ENCODE assay signal across 9 mouse cellular contexts in the genomic region with DNA sequence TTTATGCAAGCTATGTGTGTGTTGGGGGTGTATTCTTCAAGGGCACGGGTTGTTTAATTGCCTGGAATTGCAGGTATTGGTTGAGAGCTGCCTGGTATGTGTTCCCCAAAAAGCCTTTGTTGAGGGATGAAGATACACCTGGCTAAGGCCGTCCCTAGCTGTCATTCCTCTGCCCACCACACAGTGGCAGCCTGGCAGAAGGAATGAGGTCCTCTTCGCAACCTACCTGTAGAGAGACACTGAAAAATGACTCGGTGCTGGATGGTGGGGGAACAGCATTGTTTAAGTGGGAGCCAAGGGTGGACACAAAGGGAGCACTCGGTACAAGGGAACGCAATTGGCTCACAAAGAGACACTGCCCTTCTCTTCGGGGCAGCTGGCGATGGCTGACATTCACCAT. TPM values are rescaled to one million over a fixed set of nuclear protein-coding genes. Genes with fewer than 3 reads are reported as not detected.
DNase-seq lines count a peak whose midpoint lies in the region; ATAC-seq and TF ChIP-seq lines count a peak whose summit lies in the region.
"Had no signal": no experiment of that assay in that cellular context is flagged by ENCODE, and none has a peak within 500 bp of the region (broad histone marks: within the 10 kb centered on the region; RNA-seq: fewer than 3 reads in every experiment).

No protein-coding gene starts in this region.

- 32% methylated on average over 8 of the region's 8 CpGs for WGBS in forebrain, embryonic 11.5 days
- 31% methylated on average over 8 of the region's 8 CpGs for WGBS in forebrain, embryonic 10.5 days
- WGBS in lung, embryonic 14.5 days: 26% methylated on average over 8 of the region's 8 CpGs
- WGBS in intestine, embryonic 15.5 days: 35% methylated on average over 8 of the region's 8 CpGs

- H3K9me3 ChIP-seq in forebrain, embryonic 11.5 days (ENCODE audit: control insufficient read depth, low read length): no peaks in the 10 kb centered on the region
- 0 out of 2 replicates have a peak, but pooled peaks cover 7% of the 10 kb centered on the region for H3K9me3 ChIP-seq in forebrain, embryonic 10.5 days
- no peaks in the 10 kb centered on the region for H3K9me3 ChIP-seq in lung, embryonic 14.5 days (ENCODE audit: low read depth, low read length)
- H3K9me3 ChIP-seq in intestine, embryonic 15.5 days: no peaks in the 10 kb centered on the region

- no peaks in the 10 kb centered on the region for H3K36me3 ChIP-seq in forebrain, embryonic 11.5 days (ENCODE audit: control insufficient read depth, insufficient read depth, low read length)
- H3K36me3 ChIP-seq in forebrain, embryonic 10.5 days (replicated peaks): peaks cover 6% of the 10 kb centered on the region; the same call in 1 of the 2 replicates
- H3K36me3 ChIP-seq in lung, embryonic 14.5 days (ENCODE audit: insufficient read depth): no peaks in the 10 kb centered on the region
- H3K36me3 ChIP-seq in intestine, embryonic 15.5 days: no peaks in the 10 kb centered on the region

- 0 out of 2 replicates have a peak, but pooled peaks have one; percentile 30 for ATAC-seq in forebrain, embryonic 11.5 days (replicated peaks; ENCODE audit: low FRiP score)
- ATAC-seq in lung, embryonic 14.5 days (ENCODE audit: insufficient read depth): no peak
- peak; percentile 71 for ATAC-seq in intestine, embryonic 15.5 days
- ATAC-seq in megakaryocyte-erythroid progenitor cell, adult 5-6 weeks (replicated peaks; ENCODE audit: low FRiP score, low TSS enrichment, poor library complexity, severe bottlenecking): peak; percentile 69

- H3K4me1 ChIP-seq in forebrain, embryonic 11.5 days (replicated peaks; ENCODE audit: control insufficient read depth, insufficient read depth, low read length): no peaks in the 10 kb centered on the region
- peaks cover 10% of the 10 kb centered on the region for H3K4me1 ChIP-seq in forebrain, embryonic 10.5 days
- H3K4me1 ChIP-seq in lung, embryonic 14.5 days (ENCODE audit: insufficient read depth): no peaks in the 10 kb centered on the region
- no peaks in the 10 kb centered on the region for H3K4me1 ChIP-seq in intestine, embryonic 15.5 days (replicated peaks)
- H3K4me1 ChIP-seq: megakaryocyte, embryonic 14.5 days had no signal

- H3K27ac ChIP-seq in forebrain, embryonic 11.5 days (ENCODE audit: low read depth, low read length): no peak overlapping the region
- no peak overlapping the region for H3K27ac ChIP-seq in forebrain, embryonic 10.5 days
- no peak overlapping the region for H3K27ac ChIP-seq in lung, embryonic 14.5 days (ENCODE audit: low read depth)
- no peak overlapping the region for H3K27ac ChIP-seq in intestine, embryonic 15.5 days

- H3K4me2 ChIP-seq in forebrain, embryonic 11.5 days (ENCODE audit: low read depth, low read length, severe bottlenecking): no peak overlapping the region
- no peak overlapping the region for H3K4me2 ChIP-seq in lung, embryonic 14.5 days
- no peak overlapping the region for H3K4me2 ChIP-seq in intestine, embryonic 15.5 days (replicated peaks)

- H3K9ac ChIP-seq in forebrain, embryonic 11.5 days (ENCODE audit: low read length): no peak overlapping the region
- no peak overlapping the region for H3K9ac ChIP-seq in lung, embryonic 14.5 days
- no peak overlapping the region for H3K9ac ChIP-seq in intestine, embryonic 15.5 days

- DNase-seq in forebrain, embryonic 11.5 days (ENCODE audit: low spot score): no peak
- DNase-seq in forebrain, embryonic 10.5 days (ENCODE audit: extremely low spot score, low spot score): no peak
- DNase-seq in lung, embryonic 14.5 days: peak; percentile 49
- DNase-seq in lung, postnatal 25 days (ENCODE audit: low spot score): no peak
- DNase-seq in cerebellum, adult 8-10 months: peak; percentile 73
- no peak for DNase-seq in adipocyte (ENCODE audit: low spot score)

- TF ChIP-seq CTCF in lung, embryonic 14.5 days (IDR thresholded peaks at IDR 0.05; ENCODE audit: low read depth): peak; percentile 82

- no peak overlapping the region for H3K4me3 ChIP-seq in forebrain, embryonic 11.5 days (ENCODE audit: low read depth, low read length)
- no peak overlapping the region for H3K4me3 ChIP-seq in forebrain, embryonic 10.5 days
- no peak overlapping the region for H3K4me3 ChIP-seq in lung, embryonic 14.5 days (ENCODE audit: low read depth, low read length)
- no peak overlapping the region for H3K4me3 ChIP-seq in intestine, embryonic 15.5 days (replicated peaks)
- H3K4me3 ChIP-seq: megakaryocyte, embryonic 14.5 days had no signal

- no peaks in the 10 kb centered on the region for H3K27me3 ChIP-seq in forebrain, embryonic 11.5 days (ENCODE audit: control insufficient read depth, insufficient read depth, low read length)
- peaks cover 10% of the 10 kb centered on the region for H3K27me3 ChIP-seq in forebrain, embryonic 10.5 days (ENCODE audit: poor library complexity, severe bottlenecking)
- H3K27me3 ChIP-seq in lung, embryonic 14.5 days (ENCODE audit: insufficient read depth, low read length): no peaks in the 10 kb centered on the region
- no peaks in the 10 kb centered on the region for H3K27me3 ChIP-seq in intestine, embryonic 15.5 days (replicated peaks)

RNA-seq across cellular contexts. Expression of gene Tmem51, which starts 29.2 kb away (rescaled TPM):
- 6.3 and 8.9 TPM in 2 replicates for polyA plus RNA-seq in forebrain, embryonic 11.5 days (2014; fragmentation: Nextera tagmentation; extraction: Ambion mirVana)
- polyA plus RNA-seq in forebrain, embryonic 10.5 days (2016; fragmentation: Nextera tagmentation; extraction: Ambion mirVana): 6.6 and 6.7 TPM in 2 replicates
- polyA plus RNA-seq in lung, embryonic 14.5 days (2014; fragmentation: Nextera tagmentation; extraction: Ambion mirVana): 17.1 and 20.7 TPM in 2 replicates
- polyA plus RNA-seq in intestine, embryonic 15.5 days (2015; fragmentation: Nextera tagmentation; extraction: Ambion mirVana): 103 and 109 TPM in 2 replicates
- total RNA-seq in megakaryocyte-erythroid progenitor cell, adult 5-6 weeks (2014; fragmentation: Nextera tagmentation): 0.42 TPM in 1 of 2 replicates, not detected in the other
- total RNA-seq in megakaryocyte-erythroid progenitor cell, adult 5-6 weeks (2017): not detected in 2 replicates

Comparison
In these comparisons a context has a peak if more than half of its experiments do, and no peak if none do; other contexts are left out.
1. DNase-seq: peak in lung, embryonic 14.5 days (single experiment) and cerebellum, adult 8-10 months (single experiment); none in forebrain, embryonic 11.5 days (single experiment), forebrain, embryonic 10.5 days (single experiment), lung, postnatal 25 days (single experiment) and adipocyte (single experiment).